Mouse (Mus musculus) liver (tissue): ENCODE results near the gene E2f2.

Source experiments
- DNase-seq: peaks from one replicate; pipeline ENCODE4 v3.0.0-alpha.2; 2020; ENCODE audit warnings: mixed read lengths

E2f2 gene

DNA sequence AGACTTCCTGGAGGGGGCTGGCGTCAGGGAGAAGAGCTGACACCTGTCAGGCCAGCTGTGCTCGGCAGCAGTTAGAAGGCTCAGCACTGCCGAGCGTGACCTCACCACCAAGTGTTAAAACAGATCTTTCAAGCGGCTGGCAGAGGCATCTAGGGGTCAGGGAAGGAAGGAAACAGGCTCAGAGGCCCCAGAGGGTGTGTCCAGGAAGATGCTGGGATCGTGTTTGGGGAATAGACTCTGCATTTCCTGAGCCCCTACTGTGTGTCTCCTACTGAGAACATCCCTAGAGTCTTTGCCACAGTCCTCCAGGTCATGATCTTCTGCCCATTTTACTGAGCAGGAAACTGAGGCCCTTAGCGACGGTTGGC lies 5.0 kb downstream of the E2f2 start:
- DNase-seq: peak; percentile 59

DNA sequence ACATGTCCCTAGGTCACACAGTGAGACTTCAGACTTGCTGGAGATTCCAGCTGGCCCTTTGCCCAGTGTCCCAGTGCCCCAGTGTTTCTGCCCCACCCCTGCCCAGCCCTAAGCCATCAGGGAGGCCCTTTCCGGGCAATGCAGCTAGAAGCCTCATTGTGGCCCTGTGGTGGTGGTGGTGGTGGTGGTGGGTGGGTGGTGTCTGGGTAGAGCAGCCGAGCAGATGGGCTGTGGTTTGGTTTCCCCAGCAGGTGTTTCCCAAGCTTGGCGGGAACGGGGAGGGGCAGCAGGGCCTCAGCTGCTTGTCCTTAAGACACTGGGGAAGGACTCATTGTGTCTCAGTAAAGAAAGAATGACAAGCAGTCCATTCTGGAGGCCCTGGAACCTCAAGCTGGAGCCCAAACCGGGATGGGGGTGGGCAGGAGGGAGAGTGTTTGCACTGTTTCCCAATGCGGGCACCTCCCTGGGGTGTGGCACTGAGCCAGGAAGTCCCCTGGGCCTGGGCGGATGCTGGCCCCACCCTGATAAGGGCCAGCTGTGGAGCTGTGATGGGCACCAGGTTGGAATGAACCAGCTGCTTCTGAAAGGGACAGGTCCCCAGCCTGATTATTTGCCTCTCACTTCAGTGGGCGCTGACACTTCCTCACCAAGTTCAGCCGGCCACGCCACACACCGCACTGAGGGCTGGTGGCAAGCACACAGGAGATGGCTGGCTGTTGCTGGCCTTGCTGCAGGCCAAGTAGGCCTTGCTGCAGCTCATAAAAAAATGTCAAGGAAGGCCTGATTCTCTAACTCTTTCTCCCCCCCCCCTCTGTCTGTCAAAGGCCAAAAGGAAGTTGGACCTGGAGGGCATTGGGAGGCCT lies 5.6 kb downstream of the E2f2 start:
- DNase-seq: peak; percentile 97

- DNase-seq: no peak
Observed at GRCm38 (mm10) chr4:136178475-136178921, 6.3 kb downstream of the E2f2 start.

DNA sequence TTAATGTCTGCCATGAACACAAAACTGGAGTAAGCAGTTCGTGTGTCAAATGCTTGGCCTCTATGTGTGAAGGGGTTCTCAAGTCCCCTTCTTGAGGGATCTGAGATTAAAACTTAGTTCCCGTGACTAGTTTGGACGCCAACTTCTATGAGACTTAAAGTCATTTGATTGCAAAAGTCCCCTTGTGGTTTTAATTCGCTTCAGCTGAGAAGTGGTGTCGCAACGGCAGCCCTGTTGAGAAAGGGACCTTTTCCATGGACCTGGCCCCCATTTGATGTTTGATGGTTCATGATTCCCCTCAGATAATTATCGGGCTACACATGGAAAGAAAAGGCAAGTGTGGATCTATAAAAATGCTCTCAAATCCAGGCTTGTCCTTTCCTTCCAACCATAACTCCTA lies 7.3 kb downstream of the E2f2 start:
- no peak for DNase-seq

- DNase-seq: peak; percentile 93
Observed at GRCm38 (mm10) chr4:136179998-136180397, 7.8 kb downstream of the E2f2 start.

DNA sequence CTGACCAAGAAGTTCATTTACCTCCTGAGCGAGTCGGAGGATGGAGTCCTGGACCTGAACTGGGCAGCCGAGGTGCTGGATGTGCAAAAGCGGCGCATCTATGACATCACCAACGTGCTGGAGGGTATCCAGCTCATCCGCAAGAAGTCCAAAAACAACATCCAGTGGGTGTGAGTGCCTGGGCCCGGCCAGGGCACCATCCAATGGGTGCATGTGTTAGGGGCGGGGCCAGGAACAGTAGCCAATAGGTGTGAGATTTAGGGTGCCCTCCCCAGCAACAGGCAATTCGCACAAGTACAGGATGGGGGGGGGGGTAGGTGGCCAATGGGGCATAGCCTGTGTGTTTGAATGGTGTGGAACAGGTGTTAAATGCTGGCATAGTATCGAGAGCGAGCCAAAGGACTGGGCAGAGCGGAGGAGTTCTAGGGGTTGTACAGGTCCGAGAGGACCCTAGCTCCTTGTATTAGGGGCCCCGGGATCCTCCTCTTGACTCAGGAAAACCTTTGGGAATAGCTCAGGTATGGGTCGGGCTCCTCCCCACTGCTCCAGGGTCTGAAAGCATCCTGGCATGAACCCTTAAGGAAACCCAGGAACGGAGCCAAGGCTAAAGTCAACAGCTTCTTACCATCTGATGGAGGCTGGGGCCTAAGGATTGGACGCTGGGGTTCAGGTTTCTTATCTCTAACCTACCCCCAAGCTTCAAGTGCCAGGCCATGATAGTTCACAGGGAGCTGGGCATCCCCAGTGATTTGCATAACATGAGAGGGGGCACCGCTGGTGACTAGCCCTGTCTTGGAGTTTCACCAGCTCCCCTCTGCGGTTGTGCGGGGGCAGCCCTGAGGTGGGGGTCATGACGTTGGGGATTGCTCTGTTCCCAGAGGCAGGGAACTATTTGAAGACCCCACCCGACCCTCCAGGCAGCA lies 8.5 kb downstream of the E2f2 start:
- DNase-seq: peak; percentile 87

GRCm38 (mm10) chr4:136181367-136181766 lies 9.2 kb downstream of the E2f2 start:
- DNase-seq: no peak

GRCm38 (mm10) chr4:136185375-136185774 lies 13.2 kb downstream of the E2f2 start:
- DNase-seq: no peak

DNA sequence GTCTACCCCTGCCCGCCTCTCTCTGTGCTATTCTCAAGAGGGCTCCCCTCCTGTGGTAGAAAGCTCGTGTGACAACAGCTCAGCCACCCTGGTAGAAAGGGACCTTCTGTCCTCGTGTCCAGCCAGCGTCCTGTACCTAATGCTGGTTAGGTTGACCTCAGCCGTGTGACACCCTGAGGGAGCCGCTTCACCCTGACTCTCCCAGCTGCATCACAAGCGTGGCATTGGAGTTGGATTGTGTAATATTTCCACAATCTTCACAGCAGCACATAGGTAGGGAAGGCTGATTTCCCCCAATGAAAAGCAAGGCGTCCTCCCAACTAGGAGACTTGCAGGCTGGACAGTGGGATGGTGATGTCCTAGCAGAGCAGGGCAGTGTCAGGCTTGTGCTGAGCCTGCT lies 14.1 kb downstream of the E2f2 start:
- no peak for DNase-seq

GRCm38 (mm10) chr4:136186739-136187472 lies 14.7 kb downstream of the E2f2 start:
- DNase-seq: no peak

GRCm38 (mm10) chr4:136188973-136189737 lies 17.0 kb downstream of the E2f2 start:
- DNase-seq: peak; percentile 74

GRCm38 (mm10) chr4:136189912-136190311 lies 17.7 kb downstream of the E2f2 start:
- DNase-seq: peak; percentile 93

- DNase-seq: no peak
Observed at GRCm38 (mm10) chr4:136193571-136193970, 21.4 kb downstream of the E2f2 start.

DNA sequence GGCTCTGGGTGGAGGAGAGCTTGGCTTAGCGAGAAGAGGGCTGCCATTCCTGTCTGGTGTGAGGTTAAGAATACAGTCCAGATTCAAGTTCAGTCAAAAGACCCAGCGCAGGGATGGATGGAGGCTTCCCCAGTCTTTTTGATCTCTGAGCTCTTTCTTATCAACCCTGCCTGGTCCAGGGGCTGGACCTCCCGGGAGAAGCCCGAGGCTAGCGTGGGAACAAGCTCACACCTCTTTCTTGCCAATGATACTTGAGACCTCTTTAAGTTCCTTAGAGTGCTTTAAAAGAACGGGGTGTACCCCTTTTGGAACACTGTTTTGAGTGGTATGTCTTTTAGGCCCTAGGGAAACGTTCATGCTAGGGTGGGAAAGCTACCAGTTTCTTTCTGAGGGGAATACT lies 22.8 kb downstream of the E2f2 start:
- no peak for DNase-seq

DNA sequence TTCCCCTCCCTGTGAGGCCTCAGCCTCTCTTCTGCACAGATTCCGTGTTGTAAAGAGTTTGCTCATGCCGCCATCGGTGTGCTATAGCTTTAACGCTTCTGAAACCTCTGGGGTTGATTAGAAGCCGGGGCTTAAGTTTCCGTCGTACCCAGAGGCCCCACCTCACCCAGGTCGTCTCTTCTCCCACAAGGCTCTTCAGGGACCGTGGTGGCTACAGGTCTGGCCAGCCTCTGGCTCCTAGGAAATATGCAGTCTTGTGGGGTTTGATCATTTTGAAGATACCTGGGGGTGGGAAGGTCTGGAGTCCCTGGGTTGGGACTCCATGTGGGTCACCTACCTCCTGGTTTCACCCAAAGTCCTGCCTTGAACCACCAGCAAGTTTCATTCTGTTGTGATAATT lies 23.4 kb downstream of the E2f2 start:
- no peak for DNase-seq

DNA sequence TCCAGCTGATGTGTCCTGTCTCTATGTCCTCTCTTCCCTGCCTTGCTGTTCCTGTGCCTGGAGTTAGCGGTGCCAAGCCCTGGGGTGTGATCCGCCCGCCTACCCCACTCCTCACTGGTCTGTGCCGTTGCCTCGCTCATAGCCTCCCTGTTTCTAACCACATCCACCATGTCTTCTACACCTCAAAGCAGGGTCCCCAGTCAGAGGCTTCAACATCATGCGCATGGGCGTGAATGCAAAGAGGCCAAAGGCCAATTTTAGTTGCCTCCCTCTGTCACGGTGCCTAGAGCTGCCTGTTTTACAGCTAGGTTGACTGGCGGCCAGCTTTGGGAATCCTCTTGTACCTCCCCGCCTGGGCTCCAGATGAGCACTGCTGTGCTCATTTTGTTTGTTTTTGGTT lies 24.0 kb downstream of the E2f2 start:
- no peak for DNase-seq

DNA sequence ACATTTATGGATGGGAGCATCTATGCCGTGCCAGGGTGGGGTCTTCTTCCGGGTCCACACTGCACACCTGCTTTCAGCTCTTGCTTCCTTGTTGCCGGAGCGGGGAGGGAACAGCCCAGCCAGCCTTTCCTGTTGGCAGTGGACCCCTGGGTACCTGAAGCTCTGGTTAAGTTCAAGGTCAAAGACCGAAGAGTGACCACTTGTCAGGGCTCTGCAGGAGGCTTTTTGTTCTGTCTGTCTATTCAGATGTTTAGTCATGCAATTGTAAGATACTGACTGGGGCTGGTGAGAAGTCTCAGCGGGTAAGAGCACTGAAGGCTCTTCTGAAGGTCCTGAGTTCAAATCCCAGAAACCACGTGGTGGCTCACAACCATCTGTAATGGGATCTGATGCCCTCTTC lies 26.7 kb downstream of the E2f2 start:
- DNase-seq: no peak

- peak; percentile 59 for DNase-seq
Observed at GRCm38 (mm10) chr4:136199562-136200292, 27.5 kb downstream of the E2f2 start.

- peak; percentile 81 for DNase-seq
Observed at GRCm38 (mm10) chr4:136202509-136202908, 30.3 kb downstream of the E2f2 start.

GRCm38 (mm10) chr4:136204775-136205174 lies 32.6 kb downstream of the E2f2 start:
- DNase-seq: no peak
